Mouse (Mus musculus) embryonic facial prominence, embryonic 15.5 days (tissue): ENCODE data around the gene Clip1. TPM values are rescaled to one million over a fixed set of nuclear protein-coding genes. Genes with fewer than 3 reads are reported as not detected.

Experiments
- ATAC-seq: fragments of 200-750 bp; cut with Nextera tagmentation; 2 replicates; pipeline ENCODE4 v1.8.0; 2017; ENCODE audit warnings: low read depth, moderate TSS enrichment; ENCODE audit not compliant: insufficient number of reproducible peaks, low FRiP score, low TSS enrichment
- H3K27ac ChIP-seq: fragments of 300-500 bp; sonication (generic); replicated peaks from 2 replicates; pipeline ENCODE4 v1.5.1; 2015; ENCODE audit warnings: mild to moderate bottlenecking, inconsistent platforms
- H3K27me3 ChIP-seq: fragments of 300-500 bp; sonication (generic); 2 replicates; pipeline ENCODE4 v1.6.1; 2015; ENCODE audit warnings: inconsistent platforms
- H3K36me3 ChIP-seq: fragments of 300-500 bp; sonication (generic); 2 replicates; pipeline ENCODE4 v1.6.1; 2015; ENCODE audit warnings: mild to moderate bottlenecking, inconsistent platforms
- H3K4me1 ChIP-seq: fragments of 300-500 bp; sonication (generic); 2 replicates; pipeline ENCODE4 v1.6.1; 2015; ENCODE audit warnings: inconsistent platforms
- H3K4me2 ChIP-seq: fragments of 300-500 bp; sonication (generic); replicated peaks from 2 replicates; pipeline ENCODE4 v1.6.1; 2015; ENCODE audit warnings: mild to moderate bottlenecking, inconsistent platforms
- H3K4me3 ChIP-seq: fragments of 300-500 bp; sonication (generic); replicated peaks from 2 replicates; pipeline ENCODE4 v1.5.1; 2015; ENCODE audit warnings: mild to moderate bottlenecking, inconsistent platforms
- H3K9ac ChIP-seq: fragments of 300-500 bp; sonication (generic); 2 replicates; pipeline ENCODE4 v1.6.1; 2015; ENCODE audit warnings: inconsistent platforms
- H3K9me3 ChIP-seq: fragments of 300-500 bp; sonication (generic); replicated peaks from 2 replicates; pipeline ENCODE4 v1.6.1; 2016; ENCODE audit warnings: inconsistent platforms
- WGBS: fragments of 180-500 bp; shearing (Covaris S2); methylation state at CpG from one replicate; pipeline ENCODE4 v1.1.7; 2015; 5-methylcytosine and 5-hydroxymethylcytosine counted together
- polyA plus RNA-seq: library from polyadenylated mRNA; unstranded; fragments of >200 nt; fragmentation: Nextera tagmentation; extraction: Ambion mirVana; gene quantifications from 2 replicates; pipeline ENCODE4 v1.2.1, GENCODE M21; 2015

Gene Clip1
- polyA plus RNA-seq, 1 experiment from 2014 or later: 43.0 TPM

DNA sequence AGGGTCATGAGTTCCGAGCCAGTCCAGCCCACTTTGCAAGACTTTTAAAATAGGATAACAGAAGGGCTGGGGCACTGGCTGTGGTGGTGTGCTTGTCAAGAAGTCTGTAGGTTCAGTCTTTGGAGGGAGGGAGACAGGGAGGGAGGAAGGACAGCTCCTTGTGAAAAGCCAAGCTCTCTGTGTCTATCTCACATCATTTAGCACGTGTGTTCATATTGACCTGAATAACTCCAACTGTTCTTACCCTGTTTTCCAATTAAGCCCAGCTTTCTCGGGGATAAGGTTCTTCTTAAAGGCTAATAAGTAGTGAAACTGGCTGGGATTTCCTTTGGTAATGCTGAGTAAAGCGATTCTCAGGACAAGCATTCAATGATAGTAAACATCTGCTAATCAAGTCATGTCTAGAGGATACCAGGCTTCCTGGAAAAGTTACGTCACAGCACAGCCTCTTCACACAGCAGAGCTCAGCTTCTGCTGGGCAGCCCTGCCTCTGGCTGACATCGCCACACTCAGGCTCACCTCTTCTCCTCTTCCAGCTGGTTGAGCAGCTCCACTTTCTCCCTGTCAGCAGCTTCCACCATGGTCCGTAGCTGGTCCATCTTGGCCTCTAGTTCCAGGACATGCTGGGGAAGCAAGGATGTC, 43.0 kb downstream of the Clip1 start:
- no peak overlapping the region for H3K4me3 ChIP-seq
- peaks cover 48% of the 10 kb centered on the region for H3K36me3 ChIP-seq
- 77% methylated on average over 7 of the region's 7 CpGs for WGBS
- no peaks in the 10 kb centered on the region for H3K27me3 ChIP-seq
- no peaks in the 10 kb centered on the region for H3K9me3 ChIP-seq
- H3K9ac ChIP-seq: no peak overlapping the region
- no peaks in the 10 kb centered on the region for H3K4me1 ChIP-seq
- H3K4me2 ChIP-seq: no peak overlapping the region
- no peak for ATAC-seq
- H3K27ac ChIP-seq: no peak overlapping the region

DNA sequence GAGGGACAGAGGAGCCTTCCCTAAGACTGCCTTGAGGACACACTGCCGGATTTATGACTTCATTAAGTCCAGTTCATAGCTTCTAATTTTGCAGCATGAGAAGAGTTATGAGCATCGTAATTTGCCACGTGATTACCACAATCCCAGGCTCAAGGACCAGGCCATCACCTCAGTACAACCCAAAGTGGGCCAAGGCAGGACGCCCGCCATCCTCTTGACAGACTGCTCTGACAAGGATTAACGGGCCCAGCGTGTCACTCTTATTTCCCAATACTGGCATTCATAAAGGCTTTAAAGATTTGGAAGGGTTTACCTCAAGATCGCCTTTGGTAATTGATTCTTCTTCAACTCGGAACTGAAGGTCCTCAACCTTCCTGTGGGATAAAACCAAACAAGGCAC, 44.2 kb downstream of the Clip1 start:
- H3K27ac ChIP-seq: no peak overlapping the region
- H3K36me3 ChIP-seq: peaks cover 40% of the 10 kb centered on the region
- no peak overlapping the region for H3K9ac ChIP-seq
- no peaks in the 10 kb centered on the region for H3K9me3 ChIP-seq
- WGBS: 83% methylated on average over 9 of the region's 9 CpGs
- no peak overlapping the region for H3K4me2 ChIP-seq
- no peak for ATAC-seq
- H3K4me1 ChIP-seq: no peaks in the 10 kb centered on the region
- no peak overlapping the region for H3K4me3 ChIP-seq
- no peaks in the 10 kb centered on the region for H3K27me3 ChIP-seq

DNA sequence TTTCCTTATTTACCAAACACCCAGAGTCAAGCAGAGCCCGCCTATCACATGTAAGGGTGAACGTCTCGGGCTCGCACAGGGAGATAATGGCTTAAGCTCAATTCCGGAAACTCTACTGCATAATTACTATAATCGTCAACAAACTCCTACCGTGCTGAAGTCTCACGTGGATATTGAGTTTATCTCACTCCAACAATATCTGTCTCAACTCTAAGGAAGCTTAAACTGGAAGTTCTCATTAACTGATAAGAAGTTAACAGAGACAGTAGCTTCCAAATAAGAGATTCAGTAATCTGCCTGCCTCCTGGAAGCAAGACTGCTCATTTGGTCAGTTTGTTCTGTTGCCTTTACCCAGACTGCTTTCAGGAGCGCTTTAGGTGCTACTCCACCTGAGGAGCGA, 53.2 kb downstream of the Clip1 start:
- 87% methylated on average over 10 of the region's 10 CpGs for WGBS
- H3K9ac ChIP-seq: no peak overlapping the region
- peaks cover 39% of the 10 kb centered on the region for H3K36me3 ChIP-seq
- no peak overlapping the region for H3K27ac ChIP-seq
- H3K9me3 ChIP-seq: no peaks in the 10 kb centered on the region
- no peaks in the 10 kb centered on the region for H3K27me3 ChIP-seq
- no peak for ATAC-seq
- no peak overlapping the region for H3K4me2 ChIP-seq
- no peak overlapping the region for H3K4me3 ChIP-seq
- H3K4me1 ChIP-seq: no peaks in the 10 kb centered on the region

DNA sequence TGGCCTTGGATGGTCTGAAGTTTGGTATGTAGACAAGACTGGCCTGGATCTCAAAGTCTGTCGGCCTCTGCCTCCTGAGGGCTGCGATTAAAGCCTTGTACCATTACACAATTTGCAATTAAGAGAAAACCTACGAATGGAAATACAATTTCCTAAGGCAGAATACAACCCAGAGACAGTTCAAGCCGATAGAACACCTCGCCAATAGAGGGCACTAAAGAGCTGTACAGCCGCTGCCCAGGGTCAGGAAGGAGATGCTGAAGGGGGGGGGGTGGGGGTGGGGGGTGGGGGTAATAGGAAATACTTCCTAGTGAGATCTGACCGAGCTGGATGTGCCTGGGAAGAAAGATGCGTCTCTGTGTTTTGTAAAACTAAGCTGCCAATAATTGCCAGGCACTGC, 57.8 kb downstream of the Clip1 start:
- H3K36me3 ChIP-seq: peaks cover 60% of the 10 kb centered on the region
- H3K4me3 ChIP-seq: no peak overlapping the region
- no peaks in the 10 kb centered on the region for H3K27me3 ChIP-seq
- no peak overlapping the region for H3K4me2 ChIP-seq
- no peaks in the 10 kb centered on the region for H3K4me1 ChIP-seq
- ATAC-seq: no peak
- WGBS: 15% methylated on average over 8 of the region's 8 CpGs
- no peak overlapping the region for H3K27ac ChIP-seq
- no peak overlapping the region for H3K9ac ChIP-seq
- no peaks in the 10 kb centered on the region for H3K9me3 ChIP-seq

GRCm38 (mm10) chr5:123622421-123622820, 62.0 kb downstream of the Clip1 start:
- WGBS: 75% methylated on average over 13 of the region's 13 CpGs
- peaks cover 48% of the 10 kb centered on the region for H3K36me3 ChIP-seq
- H3K9ac ChIP-seq: no peak overlapping the region

DNA sequence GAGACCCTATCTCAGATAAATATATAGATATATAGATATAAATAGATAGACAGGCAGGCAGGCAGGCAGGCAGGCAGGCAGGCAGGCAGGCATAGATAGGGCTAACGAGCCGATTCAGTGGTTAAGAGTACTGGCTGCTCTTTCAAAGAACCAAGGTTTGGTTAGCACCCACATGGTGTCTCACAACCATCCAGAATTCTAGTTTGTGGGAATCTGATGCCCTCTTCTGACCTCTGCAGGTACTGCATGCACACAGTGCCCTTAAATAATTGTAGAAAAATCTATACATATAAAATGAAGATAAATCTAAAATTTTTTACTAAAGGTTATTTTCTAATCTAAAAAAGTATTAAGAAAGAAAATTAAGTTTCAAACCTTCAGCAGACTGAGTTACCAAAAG, 65.9 kb downstream of the Clip1 start:
- H3K36me3 ChIP-seq: peaks cover 71% of the 10 kb centered on the region
- H3K27ac ChIP-seq: no peak overlapping the region
- no peak overlapping the region for H3K9ac ChIP-seq
- no peak overlapping the region for H3K4me3 ChIP-seq
- no peak overlapping the region for H3K4me2 ChIP-seq
- WGBS: 65% methylated on average over 2 of the region's 2 CpGs
- no peaks in the 10 kb centered on the region for H3K4me1 ChIP-seq
- H3K27me3 ChIP-seq: no peaks in the 10 kb centered on the region
- ATAC-seq: no peak
- no peaks in the 10 kb centered on the region for H3K9me3 ChIP-seq

More at GRCm38 (mm10) chr5:123622421-123622820, 62.0 kb downstream of the Clip1 start:
- Histone ChIP-seq H3K27ac (no peak overlapping the region), H3K27me3 (no peaks in the 10 kb centered on the region), H3K4me1 (no peaks in the 10 kb centered on the region), H3K9me3 (no peaks in the 10 kb centered on the region), H3K4me3 (no peak overlapping the region), H3K4me2 (no peak overlapping the region)
- ATAC-seq: no peak

DNA sequence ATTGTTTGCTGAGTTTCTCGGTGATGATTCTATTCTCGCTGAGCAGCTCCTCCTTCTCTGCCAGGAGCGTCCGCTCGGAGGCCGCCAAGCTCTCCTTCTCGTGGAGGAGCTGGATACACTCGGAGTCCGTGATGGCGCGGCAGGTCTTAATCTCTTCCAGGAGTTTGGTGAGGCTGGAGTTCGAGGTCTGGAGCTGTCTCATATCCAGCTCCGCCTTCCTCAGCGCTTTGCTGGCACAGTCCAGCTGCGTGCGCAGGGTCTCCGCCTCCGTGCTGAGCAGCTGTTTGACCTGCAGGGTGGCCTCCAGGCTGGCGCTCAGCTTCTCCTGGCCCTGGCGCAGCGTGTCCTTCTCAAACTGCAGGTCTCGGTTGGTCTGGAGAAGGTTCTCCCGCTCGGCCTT, 70.2 kb downstream of the Clip1 start:
- WGBS: 90% methylated on average over 24 of the region's 24 CpGs
- Histone ChIP-seq H3K4me1 (no peaks in the 10 kb centered on the region), H3K9me3 (no peaks in the 10 kb centered on the region), H3K9ac (no peak overlapping the region), H3K4me2 (no peak overlapping the region), H3K27me3 (no peaks in the 10 kb centered on the region), H3K4me3 (no peak overlapping the region), H3K27ac (no peak overlapping the region), H3K36me3 (peaks cover 58% of the 10 kb centered on the region)
- ATAC-seq: no peak

DNA sequence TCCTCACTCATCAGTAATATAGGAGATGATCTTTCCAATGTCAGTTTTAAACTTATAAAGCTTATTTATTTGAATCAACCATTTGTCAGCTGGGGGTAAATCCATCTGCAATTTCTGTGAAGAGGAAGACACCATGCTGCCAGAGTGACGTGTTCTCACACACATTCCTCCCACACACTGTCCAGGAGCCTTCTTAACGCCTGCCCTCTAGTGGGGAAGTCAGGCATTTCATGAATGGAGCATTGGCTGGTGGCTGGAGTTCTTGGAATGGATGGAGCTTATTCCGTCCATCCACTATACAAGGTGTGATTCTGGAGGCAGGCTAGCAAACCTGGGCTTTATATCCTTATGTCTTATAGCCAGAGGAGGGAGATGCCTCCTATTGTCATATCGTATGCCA, 74.6 kb downstream of the Clip1 start:
- no peak overlapping the region for H3K4me2 ChIP-seq
- H3K9me3 ChIP-seq: no peaks in the 10 kb centered on the region
- H3K36me3 ChIP-seq: peaks cover 56% of the 10 kb centered on the region
- ATAC-seq: no peak
- H3K27me3 ChIP-seq: no peaks in the 10 kb centered on the region
- no peaks in the 10 kb centered on the region for H3K4me1 ChIP-seq
- no peak overlapping the region for H3K27ac ChIP-seq
- WGBS: 28% methylated on average over 4 of the region's 4 CpGs
- no peak overlapping the region for H3K4me3 ChIP-seq
- H3K9ac ChIP-seq: no peak overlapping the region

GRCm38 (mm10) chr5:123609416-123609815, 75.0 kb downstream of the Clip1 start:
- Histone ChIP-seq H3K9me3 (no peaks in the 10 kb centered on the region), H3K27me3 (no peaks in the 10 kb centered on the region), H3K36me3 (peaks cover 52% of the 10 kb centered on the region), H3K4me2 (no peak overlapping the region), H3K4me3 (no peak overlapping the region), H3K4me1 (no peaks in the 10 kb centered on the region), H3K9ac (no peak overlapping the region), H3K27ac (no peak overlapping the region)
- 93% methylated on average over 7 of the region's 7 CpGs for WGBS
- no peak for ATAC-seq

- no peak overlapping the region for H3K27ac ChIP-seq
- WGBS: 65% methylated on average over 3 of the region's 3 CpGs
- H3K36me3 ChIP-seq: peaks cover 42% of the 10 kb centered on the region
- no peaks in the 10 kb centered on the region for H3K27me3 ChIP-seq
- H3K4me1 ChIP-seq: no peaks in the 10 kb centered on the region
- ATAC-seq: no peak
- H3K4me3 ChIP-seq: no peak overlapping the region
- no peak overlapping the region for H3K4me2 ChIP-seq
- no peak overlapping the region for H3K9ac ChIP-seq
- H3K9me3 ChIP-seq: no peaks in the 10 kb centered on the region
Observed at GRCm38 (mm10) chr5:123607211-123607669, 77.2 kb downstream of the Clip1 start.

DNA sequence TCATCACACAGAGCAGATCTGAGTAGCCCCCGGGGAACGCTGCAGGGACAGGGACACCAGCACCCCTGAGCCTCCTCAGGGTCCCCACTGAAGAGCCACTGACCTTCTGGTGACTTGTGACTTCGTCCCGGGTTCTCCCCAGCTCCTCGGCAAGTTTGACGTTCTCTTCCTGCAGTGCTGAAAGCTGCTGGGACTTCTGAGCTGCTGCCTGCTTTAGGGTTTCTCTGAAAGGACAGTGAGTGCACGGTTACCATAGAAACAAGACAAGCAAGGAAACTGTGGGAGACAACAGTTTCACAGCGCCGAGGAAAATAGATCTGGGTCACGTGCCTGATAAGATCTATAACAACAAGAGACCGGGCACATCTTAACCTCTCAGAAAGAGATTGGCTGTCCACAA, 80.9 kb downstream of the Clip1 start:
- Histone ChIP-seq H3K27ac (no peak overlapping the region), H3K9me3 (no peaks in the 10 kb centered on the region), H3K36me3 (peaks cover 36% of the 10 kb centered on the region), H3K4me3 (no peak overlapping the region), H3K9ac (no peak overlapping the region), H3K27me3 (no peaks in the 10 kb centered on the region), H3K4me2 (no peak overlapping the region), H3K4me1 (no peaks in the 10 kb centered on the region)
- 61% methylated on average over 11 of the region's 11 CpGs for WGBS
- no peak for ATAC-seq

- whole genome bisulfite sequencing: 87% methylated on average over 6 of the region's 6 CpGs
- no peak for ATAC-seq
Observed at GRCm38 (mm10) chr5:123602174-123602573, 82.2 kb downstream of the Clip1 start.

More at GRCm38 (mm10) chr5:123602174-123602573, 82.2 kb downstream of the Clip1 start:
- Histone ChIP-seq H3K27ac (no peak overlapping the region), H3K4me1 (no peaks in the 10 kb centered on the region), H3K9me3 (no peaks in the 10 kb centered on the region), H3K27me3 (no peaks in the 10 kb centered on the region), H3K9ac (no peak overlapping the region), H3K4me2 (no peak overlapping the region), H3K36me3 (peaks cover 24% of the 10 kb centered on the region), H3K4me3 (no peak overlapping the region)
